Mouse (Mus musculus) left cerebral cortex, adult 11 months (tissue): ENCODE measurements around the gene Ascl3.

Experiments used
- DNase-seq: peaks from one replicate; pipeline ENCODE4 v3.0.0; 2022; ENCODE audit warnings: low spot score

Ascl3 gene

GRCm38 (mm10) chr7:109708961-109709382 lies 22.6 kb downstream of the Ascl3 start:
- DNase-seq = no peak

- no peak for DNase-seq
These were observed 24.3 kb downstream of the Ascl3 start for GRCm38 (mm10) chr7:109707023-109707785.

- DNase-seq = no peak
These were observed 27.1 kb downstream of the Ascl3 start for GRCm38 (mm10) chr7:109704461-109704860.

GRCm38 (mm10) chr7:109704016-109704377 lies 27.5 kb downstream of the Ascl3 start:
- DNase-seq = no peak

- DNase-seq = peak; percentile 84
These were observed 28.1 kb downstream of the Ascl3 start, which contains the start of the genes St5 and Akip1 for GRCm38 (mm10) chr7:109703190-109704015. St5 (minus strand) TSS chr7:109703605. Akip1 (plus strand) TSS chr7:109703690.

- no peak for DNase-seq
These were observed 28.8 kb downstream of the Ascl3 start for GRCm38 (mm10) chr7:109702721-109703120.

GRCm38 (mm10) chr7:109700213-109700612 lies 31.3 kb downstream of the Ascl3 start:
- DNase-seq = no peak

- no peak for DNase-seq
These were observed 36.2 kb downstream of the Ascl3 start for GRCm38 (mm10) chr7:109695339-109695726.

- DNase-seq = no peak
These were observed 36.8 kb downstream of the Ascl3 start for GRCm38 (mm10) chr7:109694576-109695338.

- DNase-seq = no peak
These were observed 40.6 kb downstream of the Ascl3 start for GRCm38 (mm10) chr7:109690961-109691360.

- no peak for DNase-seq
These were observed 41.4 kb downstream of the Ascl3 start for GRCm38 (mm10) chr7:109690101-109690500.

- no peak for DNase-seq
These were observed 44.9 kb downstream of the Ascl3 start for GRCm38 (mm10) chr7:109686585-109687128.

GRCm38 (mm10) chr7:109680879-109681278 lies 50.6 kb downstream of the Ascl3 start:
- no peak for DNase-seq

GRCm38 (mm10) chr7:109680284-109680683 lies 51.2 kb downstream of the Ascl3 start:
- no peak for DNase-seq
